Mouse (Mus musculus) layer of hippocampus, adult 8-10 months (tissue): ENCODE measurements around the gene Fam166a. TPM values are rescaled to one million over a fixed set of nuclear protein-coding genes. Genes with fewer than 3 reads are reported as not detected.
"Not testable (repeated sequence)": the region's sequence is repeated elsewhere in the genome, so short reads cannot be mapped to it uniquely, and the experiment has no call there.

Source experiments
- DNase-seq, 2 experiments: peaks; one replicate each; pipeline ENCODE4 v3.0.0; 2022; ENCODE audit warnings: low spot score in 2 of 2
- total RNA-seq, 4 experiments: library from RNA; stranded (reverse); gene quantifications; 2 replicates each; pipeline ENCODE4 v1.2.4; 2022

Fam166a gene
- total RNA-seq, 4 experiments from 2014 or later: not detected

DNA sequence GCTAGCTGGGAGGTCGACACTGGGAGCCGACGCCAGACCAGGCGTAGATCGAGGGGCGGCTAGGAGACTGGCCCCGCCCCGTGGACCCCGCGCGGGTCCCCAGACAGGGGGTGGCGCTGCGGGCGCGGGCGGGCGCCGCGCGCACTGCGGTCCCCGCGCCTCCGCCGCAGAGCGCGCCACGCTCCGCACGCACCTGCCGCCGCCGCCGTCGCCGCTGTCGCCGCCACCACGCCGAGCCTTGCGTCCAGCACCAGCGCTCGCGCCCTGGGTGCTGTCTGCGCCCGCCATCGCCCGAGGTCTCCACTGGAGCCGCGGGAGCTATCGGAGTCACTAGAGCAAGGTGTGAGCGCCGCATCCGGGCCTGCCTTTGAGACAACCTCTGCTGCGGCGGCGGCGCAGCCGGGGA is 23.6 kb downstream of the Fam166a start, which contains the start of the genes Rnf208 and Cysrt1:
Rnf208 (plus strand) TSS at position 155 of the 406 bp plus-strand sequence.
Cysrt1 (minus strand) TSS at position 352 of the 406 bp plus-strand sequence.
- no peak for DNase-seq

GRCm38 (mm10) chr2:25243342-25243741 is 24.8 kb downstream of the Fam166a start:
- no peak for DNase-seq

DNA sequence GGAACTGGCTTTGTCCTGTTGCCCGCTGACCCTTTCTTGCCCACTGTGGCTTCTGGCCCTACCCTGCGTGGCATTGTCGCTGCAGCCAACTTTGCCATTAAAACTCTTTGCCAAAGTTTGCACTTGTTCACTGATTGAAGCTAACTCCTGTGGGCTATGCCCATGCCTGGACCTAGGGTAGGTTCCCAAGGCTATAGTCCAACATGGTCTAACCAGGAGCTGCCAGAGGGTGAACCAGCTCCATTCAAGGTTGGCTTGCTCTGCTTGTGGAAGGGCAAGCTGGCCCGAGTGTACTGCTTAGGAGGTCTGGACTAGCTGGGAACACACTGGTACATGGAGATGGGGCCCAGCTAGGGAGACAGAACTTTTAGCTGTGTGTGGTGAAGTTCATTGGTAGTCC is 25.6 kb downstream of the Fam166a start:
- no peak for DNase-seq

DNA sequence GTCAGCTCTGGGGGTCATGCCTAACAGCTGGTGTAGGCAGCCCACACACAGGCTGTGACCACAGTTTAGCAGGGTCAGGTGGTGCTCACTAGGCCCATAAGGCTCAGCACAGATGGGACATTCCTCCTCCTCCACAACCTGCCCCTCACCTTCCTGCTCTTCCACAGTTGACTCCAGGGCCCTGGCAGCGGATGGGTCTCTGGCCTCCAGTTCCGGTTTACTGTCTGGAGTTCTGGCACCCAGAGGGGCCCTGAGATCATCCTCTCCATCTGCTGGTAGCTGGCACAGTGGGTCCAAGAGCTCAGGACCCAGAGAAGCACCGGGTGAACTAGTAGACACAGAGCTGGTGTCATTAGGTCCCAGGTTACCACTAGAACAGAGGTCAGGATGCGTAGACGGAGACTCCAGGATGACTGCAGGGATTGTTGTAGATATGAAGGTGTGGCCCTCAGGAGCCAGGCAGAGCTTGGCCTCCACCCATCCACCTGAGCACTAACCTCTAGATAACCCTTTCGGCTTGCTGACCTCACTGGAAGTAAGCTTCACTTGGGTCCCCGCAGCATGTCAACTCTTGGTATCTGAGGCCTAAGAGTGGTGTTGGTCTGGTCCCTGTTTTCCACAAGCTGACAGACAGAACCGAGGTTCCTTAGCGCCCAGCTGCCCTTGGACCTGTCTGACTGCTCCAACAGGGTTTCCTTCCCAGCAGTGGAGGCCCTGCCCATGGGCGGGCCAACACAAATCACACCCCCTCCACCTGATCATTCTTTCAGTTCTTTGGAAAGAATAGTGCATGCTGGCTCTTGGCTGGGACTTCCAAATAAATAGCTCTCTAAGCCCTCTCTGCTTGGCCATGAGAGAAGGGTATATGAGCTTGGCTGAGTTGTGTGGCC is 27.9 kb downstream of the Fam166a start, which contains the start of gene AL732309.1:
AL732309.1 (minus strand) TSS at position 681 of the 890 bp plus-strand sequence.
- no peak for DNase-seq

DNA sequence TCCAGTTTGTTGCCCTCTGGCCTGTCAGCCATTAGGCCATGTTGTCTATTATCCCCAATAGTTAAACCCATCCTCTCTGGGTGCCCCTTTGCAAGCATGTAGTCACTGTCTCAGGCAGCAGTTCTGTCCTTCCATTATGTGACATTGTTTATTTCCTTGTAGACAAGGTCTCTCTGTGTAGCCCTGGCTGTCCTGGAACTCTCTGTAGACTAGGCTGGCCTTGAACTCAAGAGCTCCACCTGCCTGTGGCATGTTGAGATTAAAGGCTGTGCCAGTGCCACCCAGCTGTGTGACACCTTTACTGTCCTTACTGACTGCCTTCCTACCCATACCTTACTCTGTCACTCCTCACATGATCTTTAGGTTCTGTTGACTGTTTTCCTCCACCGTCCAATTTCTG is 33.8 kb downstream of the Fam166a start:
- no peak for DNase-seq

DNA sequence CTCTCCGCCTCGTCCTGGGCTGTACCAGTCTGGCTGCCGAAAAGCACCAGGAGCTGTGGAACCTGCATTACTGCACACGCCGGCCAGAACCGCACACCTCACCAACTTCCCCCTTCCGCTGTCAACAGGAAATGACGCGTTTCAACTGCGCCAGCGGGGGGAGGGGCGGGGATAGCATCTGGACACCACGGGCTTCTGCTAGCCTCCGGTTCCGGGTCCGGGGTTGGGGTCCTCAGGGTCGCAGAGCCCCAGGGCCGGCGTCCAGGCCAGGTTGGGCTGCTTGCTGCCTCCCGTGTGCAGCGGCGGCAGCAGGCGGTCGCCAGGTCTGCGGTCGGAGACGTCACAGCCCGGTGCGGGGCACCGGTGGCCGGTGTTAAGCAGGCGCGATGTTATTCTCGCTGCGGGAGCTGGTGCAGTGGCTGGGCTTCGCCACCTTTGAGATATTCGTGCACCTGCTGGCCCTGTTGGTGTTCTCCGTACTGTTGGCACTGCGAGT is 36.8 kb downstream of the Fam166a start, which contains the start of gene Tmem203:
Tmem203 (plus strand) TSS at position 156 of the 496 bp plus-strand sequence.
- peak in 1 of 2 experiments; percentile 78 for DNase-seq

- not testable (repeated sequence) for DNase-seq
Measured at GRCm38 (mm10) chr2:25256443-25257109, 38.0 kb downstream of the Fam166a start.

DNA sequence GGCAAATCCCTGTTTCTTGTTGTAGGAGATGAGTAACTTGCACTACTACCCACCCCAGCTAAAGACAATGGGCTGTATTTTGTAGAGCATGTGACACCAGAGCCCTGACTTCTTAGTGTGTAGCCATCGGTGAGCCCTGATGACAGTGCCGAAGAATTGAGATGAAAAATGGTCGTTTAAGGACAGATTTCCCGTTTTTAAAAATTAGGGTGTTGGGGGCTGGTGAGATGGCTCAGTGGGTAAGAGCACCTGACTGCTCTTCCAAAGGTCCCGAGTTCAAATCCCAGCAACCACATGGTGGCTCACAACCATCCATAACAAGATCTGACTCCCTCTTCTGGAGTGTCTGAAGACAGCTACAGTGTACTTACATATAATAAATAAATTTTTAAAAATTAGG is 38.7 kb downstream of the Fam166a start:
- DNase-seq: not testable (repeated sequence)

GRCm38 (mm10) chr2:25258887-25259286 is 40.3 kb downstream of the Fam166a start:
- DNase-seq: no peak

GRCm38 (mm10) chr2:25261870-25262269 is 43.3 kb downstream of the Fam166a start:
- peak in 1 of 2 experiments; percentile 47 for DNase-seq

DNA sequence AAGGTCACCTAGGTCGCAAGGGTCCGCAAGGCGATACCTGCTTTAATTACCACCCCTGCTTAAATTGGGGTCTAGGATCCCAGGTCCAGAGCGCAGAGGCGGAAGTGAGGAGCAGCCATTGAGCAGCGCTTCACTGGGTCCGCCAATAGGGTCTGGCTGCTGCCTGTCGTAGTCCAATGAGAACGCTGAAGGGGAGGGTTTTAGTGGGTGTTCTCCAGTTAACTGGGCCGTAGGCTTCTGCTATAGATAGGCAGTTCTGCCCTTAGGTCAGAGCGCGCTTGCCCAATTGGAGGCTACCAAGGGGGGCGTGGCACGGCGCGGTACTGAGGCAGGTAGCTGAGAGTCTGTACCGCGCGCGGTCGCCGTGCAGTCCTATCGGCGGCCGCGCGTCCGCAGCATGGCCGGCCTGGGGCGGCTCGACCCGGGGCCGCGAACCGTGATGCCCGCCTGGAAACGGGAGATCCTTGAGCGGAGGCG is 43.8 kb downstream of the Fam166a start, which contains the start of gene Tprn:
Tprn (plus strand) TSS at position 328 of the 477 bp plus-strand sequence.
- DNase-seq: peak; percentile 94 to 97

DNA sequence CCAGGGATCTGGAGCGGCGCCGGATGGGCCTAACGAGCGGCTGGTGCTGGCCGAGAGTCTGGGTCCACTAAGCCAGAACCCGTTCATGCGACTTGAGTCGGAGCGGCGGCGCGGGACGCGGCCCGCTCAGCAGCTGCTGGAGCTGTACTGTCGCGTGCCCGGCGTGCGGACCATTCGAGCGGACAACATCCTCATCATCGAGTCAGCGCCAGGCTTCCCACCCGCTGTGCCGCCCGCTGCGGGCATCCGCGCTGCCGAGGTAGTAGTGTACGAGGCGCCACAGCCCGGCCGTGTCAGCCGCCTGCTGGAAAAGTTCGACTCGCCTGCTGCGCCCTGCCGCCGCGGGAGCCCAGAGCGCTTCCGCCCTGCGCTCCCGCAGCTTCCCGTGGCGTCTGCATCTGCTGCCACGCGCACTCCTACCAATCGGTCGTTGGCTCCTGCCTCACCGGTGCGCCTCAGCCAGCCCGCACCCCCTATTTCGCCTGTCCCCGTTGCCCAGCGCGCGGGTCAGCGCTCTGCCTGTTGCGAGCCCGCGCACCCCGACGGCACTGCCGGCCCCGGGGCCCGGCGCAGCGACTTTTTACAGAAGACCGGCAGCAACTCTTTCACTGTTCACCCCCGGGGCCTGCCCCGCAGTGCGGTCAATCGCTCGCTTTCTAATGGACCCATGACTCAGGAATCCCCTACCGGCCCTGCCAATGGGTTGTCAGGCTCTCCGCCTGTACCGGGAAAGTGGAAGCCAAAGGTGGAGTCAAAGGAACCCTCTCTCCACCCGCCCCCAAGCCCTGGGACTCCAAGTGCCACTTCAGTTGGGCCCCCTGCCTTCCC is 44.5 kb downstream of the Fam166a start:
- no peak for DNase-seq

GRCm38 (mm10) chr2:25263623-25264285 is 45.2 kb downstream of the Fam166a start:
- no peak for DNase-seq

- no peak for DNase-seq
Measured at GRCm38 (mm10) chr2:25264286-25264660, 45.7 kb downstream of the Fam166a start.

DNA sequence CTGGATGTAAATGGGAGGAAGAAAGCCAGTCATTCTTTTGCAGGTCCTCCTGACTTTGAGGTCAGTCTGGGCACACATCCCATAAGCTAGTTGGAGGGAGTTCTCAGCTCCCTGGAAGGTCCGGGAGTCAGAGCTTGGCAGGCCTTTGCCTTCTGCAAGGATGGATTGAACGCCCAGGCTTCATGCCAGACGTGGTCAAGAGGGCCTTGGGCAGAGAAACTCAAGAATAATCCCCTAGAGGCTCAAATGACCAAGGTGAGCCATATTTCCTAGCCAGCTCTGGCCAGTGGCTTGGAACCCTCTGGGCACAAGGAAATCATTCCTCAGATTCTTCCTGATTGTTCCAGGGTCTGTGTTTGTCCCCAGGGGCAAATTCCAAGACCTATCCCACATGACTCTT is 46.3 kb downstream of the Fam166a start:
- no peak for DNase-seq

DNA sequence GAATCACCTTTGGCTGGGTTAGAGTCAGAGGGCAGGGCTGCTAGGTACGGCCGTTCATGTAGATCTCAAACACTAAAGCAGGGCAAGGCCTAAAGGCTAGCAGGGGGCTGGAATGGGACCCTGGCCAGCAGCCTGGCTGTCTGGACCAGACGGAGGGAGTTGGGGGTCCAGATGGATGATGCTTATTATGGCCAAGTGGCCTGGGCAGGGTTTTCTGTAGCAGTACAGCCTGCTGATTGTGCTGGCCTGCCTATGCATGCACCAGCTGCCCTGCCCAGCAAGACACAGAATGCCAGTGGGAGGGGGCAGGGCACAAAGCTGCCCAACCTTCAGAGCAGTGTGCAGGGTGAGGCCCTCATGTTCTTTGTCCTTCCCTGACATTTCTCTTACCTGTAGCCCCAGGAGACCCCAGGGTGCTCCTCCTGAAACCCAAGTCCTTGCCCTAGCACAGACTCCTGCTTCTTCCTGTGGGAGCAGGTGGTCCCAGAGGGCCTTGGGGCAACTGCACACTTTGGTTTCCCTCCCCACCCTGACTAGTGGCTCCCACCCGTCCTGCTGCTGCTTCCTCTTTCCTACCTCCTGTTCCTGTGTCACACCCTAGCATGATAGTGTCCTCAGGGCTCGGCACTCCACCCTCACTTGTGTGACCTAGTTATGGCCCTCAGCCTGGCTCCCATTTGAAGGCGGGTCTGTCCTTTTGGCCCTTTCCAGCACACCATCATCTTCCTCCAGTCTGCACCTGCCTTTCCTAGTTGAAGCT is 47.5 kb downstream of the Fam166a start:
- peak in 1 of 2 experiments; percentile 53 for DNase-seq

DNA sequence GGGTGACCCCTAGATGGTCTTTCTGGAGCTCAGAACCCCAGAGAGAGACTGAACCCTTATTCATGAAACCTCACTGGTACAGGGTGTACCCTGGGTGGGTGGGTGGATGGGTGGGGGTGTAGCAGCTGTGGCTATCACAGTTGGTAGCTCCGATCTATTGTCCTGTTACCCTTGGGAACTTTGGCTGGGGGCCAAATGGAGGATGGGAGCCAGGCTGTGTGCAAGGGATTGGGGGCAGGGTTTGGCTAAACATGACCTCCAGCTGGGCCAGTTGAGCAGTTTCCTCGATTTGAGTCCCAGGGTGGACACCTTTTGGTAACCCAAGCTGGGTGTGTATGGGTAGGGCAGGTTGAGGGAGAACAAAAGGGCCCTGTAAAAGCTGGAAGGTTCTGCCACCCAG is 48.2 kb downstream of the Fam166a start:
- peak; percentile 79 to 85 for DNase-seq

DNA sequence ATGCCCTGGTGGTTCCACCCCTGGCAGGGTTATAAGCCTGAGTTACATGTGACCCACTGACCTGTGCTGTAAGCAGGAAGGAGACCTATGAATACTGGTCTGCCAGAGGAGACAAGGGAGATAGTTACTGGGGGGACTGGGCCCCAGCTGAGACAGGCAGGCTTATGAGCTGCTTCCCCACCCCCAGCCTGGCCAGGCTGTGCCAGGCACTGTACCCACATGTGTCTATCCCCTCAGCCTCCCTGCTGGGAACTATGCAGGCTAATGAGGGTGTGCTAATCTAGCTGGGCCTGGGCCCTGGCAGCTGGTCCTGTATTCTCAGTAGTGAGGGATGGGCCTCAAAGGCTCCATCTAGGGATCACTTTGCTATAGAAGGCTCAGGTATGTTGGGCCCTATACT is 48.7 kb downstream of the Fam166a start:
- DNase-seq: no peak

GRCm38 (mm10) chr2:25267746-25268309 is 49.3 kb downstream of the Fam166a start:
- no peak for DNase-seq
